Mouse (Mus musculus) heart, embryonic 11.5 days (tissue): ENCODE data around the gene Hoxa4. TPM values are rescaled to one million over a fixed set of nuclear protein-coding genes. Genes with fewer than 3 reads are reported as not detected.

Experiments
- ATAC-seq: fragments of 200-750 bp; cut with Nextera tagmentation; replicated peaks from 2 replicates; pipeline ENCODE4 v1.8.0; 2017; ENCODE audit warnings: moderate library complexity; ENCODE audit not compliant: insufficient number of reproducible peaks, low FRiP score, low TSS enrichment
- H3K27ac ChIP-seq: fragments of 300-500 bp; sonication (generic); 2 replicates; pipeline ENCODE4 v1.5.1; 2014; ENCODE audit warnings: mild to moderate bottlenecking, low read depth, low read length
- H3K27me3 ChIP-seq: fragments of 300-500 bp; sonication (generic); 2 replicates; pipeline ENCODE4 v1.6.1; 2014; ENCODE audit warnings: mild to moderate bottlenecking, low read length, mixed read lengths; ENCODE audit not compliant: control insufficient read depth, insufficient read depth
- H3K36me3 ChIP-seq: fragments of 300-500 bp; sonication (generic); 2 replicates; pipeline ENCODE4 v1.6.1; 2014; ENCODE audit warnings: mild to moderate bottlenecking, low read length, moderate library complexity, mixed read lengths; ENCODE audit not compliant: control insufficient read depth, insufficient read depth
- H3K4me1 ChIP-seq: fragments of 300-500 bp; sonication (generic); 2 replicates; pipeline ENCODE4 v1.6.1; 2014; ENCODE audit warnings: low read length; ENCODE audit not compliant: control insufficient read depth, insufficient read depth
- H3K4me2 ChIP-seq: fragments of 300-500 bp; sonication (generic); 2 replicates; pipeline ENCODE4 v1.6.1; 2014; ENCODE audit warnings: mild to moderate bottlenecking, moderate library complexity
- H3K4me3 ChIP-seq: fragments of 300-500 bp; sonication (generic); 2 replicates; pipeline ENCODE4 v1.5.1; 2014; ENCODE audit warnings: low read depth, low read length
- H3K9ac ChIP-seq: fragments of 300-500 bp; sonication (generic); 2 replicates; pipeline ENCODE4 v1.6.1; 2014; ENCODE audit warnings: mild to moderate bottlenecking, low read depth, low read length, moderate library complexity
- H3K9me3 ChIP-seq: fragments of 300-500 bp; sonication (generic); replicated peaks from 2 replicates; pipeline ENCODE4 v1.6.1; 2016; ENCODE audit warnings: low read length; ENCODE audit not compliant: control insufficient read depth
- WGBS: fragments of 180-500 bp; shearing (Covaris S2); extraction: QIAGEN DNeasy Blood & Tissue Kit; methylation state at CpG from one replicate; pipeline ENCODE4 v1.1.7; 2014; ENCODE audit not compliant: insufficient replicate concordance; 5-methylcytosine and 5-hydroxymethylcytosine counted together
- polyA plus RNA-seq: library from polyadenylated mRNA; unstranded; fragments of >200 nt; fragmentation: Nextera tagmentation; extraction: Ambion mirVana; gene quantifications from 2 replicates; pipeline ENCODE4 v1.2.1, GENCODE M21; 2014

Gene Hoxa4
- polyA plus RNA-seq, 1 experiment from 2014 or later = 1.4 TPM

DNA sequence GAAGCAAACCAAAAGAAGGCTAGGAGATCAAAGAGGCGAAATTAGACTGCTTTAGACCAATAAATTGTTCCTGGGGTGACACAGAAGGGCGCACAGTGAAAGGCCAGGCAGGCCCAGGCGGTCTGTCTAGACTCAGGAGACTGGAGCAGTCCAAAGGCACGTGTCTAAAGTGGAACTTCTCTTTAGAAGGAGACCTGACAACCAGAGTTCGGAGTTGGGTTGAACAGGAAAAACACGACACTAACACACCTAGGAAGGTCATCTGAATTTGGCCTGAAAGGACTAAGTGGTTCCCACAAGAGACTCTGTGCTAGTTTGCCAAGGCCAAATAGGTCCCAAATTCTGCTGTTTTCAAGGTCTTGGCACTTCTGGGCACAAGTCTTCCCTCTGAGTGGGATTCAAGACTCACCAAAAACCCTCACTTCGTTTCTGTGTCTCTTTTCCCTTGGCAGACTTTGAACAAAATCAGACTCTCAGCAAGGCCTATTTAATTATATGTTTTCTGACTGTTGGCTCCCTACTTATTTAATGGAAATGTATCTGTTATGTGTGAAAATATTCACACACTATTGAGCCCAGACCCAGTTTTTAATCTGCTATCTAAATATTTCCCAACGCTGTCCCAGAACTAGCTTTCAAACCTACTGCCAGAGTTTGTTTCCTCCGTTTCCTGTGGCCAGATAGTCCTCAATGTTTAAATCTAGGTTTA, 27.8 kb upstream of the Hoxa4 start:
- H3K27ac ChIP-seq = no peak overlapping the region
- no peak for ATAC-seq
- peaks cover 100% of the 10 kb centered on the region for H3K27me3 ChIP-seq
- H3K4me3 ChIP-seq = no peak overlapping the region
- no peak overlapping the region for H3K4me2 ChIP-seq
- WGBS = 24% methylated on average over 9 of the region's 9 CpGs
- 0 out of 2 replicates have a peak, but pooled peaks cover 4% of the 10 kb centered on the region for H3K4me1 ChIP-seq
- no peak overlapping the region for H3K9ac ChIP-seq
- H3K36me3 ChIP-seq = no peaks in the 10 kb centered on the region
- H3K9me3 ChIP-seq = no peaks in the 10 kb centered on the region

DNA sequence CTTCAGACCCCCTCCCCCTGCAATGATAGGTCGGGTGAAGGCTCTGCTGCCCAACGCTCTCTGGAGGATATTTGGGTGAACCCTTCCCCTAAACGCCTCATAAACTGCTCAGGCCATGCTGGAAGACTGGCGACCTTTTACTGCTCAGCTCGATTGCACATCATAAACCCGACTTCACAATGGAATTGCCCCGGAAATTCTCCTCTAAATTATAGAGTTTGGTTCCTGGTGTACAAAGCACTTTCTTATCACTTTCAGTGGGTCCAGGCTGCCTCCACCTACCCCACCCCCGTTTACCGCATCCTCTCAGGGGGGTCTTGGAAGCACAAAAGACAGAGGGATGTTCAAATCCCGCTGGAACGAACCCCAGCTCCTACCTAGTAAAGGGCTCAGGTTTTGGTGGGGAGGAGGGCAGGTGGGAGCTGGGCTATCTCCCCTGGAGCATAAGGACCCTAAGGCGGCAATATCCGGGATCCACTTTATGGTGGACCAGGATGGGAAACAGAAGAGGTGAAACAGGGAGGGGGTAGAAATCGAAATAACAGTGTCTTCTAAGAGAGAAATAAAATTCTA, 27.2 kb upstream of the Hoxa4 start:
- no peak for ATAC-seq
- WGBS = 12% methylated on average over 14 of the region's 14 CpGs
- no peak overlapping the region for H3K4me2 ChIP-seq
- peaks cover 100% of the 10 kb centered on the region for H3K27me3 ChIP-seq
- H3K4me1 ChIP-seq = 0 out of 2 replicates have a peak, but pooled peaks cover 4% of the 10 kb centered on the region
- H3K27ac ChIP-seq = no peak overlapping the region
- H3K36me3 ChIP-seq = no peaks in the 10 kb centered on the region
- no peak overlapping the region for H3K9ac ChIP-seq
- no peaks in the 10 kb centered on the region for H3K9me3 ChIP-seq
- H3K4me3 ChIP-seq = no peak overlapping the region

DNA sequence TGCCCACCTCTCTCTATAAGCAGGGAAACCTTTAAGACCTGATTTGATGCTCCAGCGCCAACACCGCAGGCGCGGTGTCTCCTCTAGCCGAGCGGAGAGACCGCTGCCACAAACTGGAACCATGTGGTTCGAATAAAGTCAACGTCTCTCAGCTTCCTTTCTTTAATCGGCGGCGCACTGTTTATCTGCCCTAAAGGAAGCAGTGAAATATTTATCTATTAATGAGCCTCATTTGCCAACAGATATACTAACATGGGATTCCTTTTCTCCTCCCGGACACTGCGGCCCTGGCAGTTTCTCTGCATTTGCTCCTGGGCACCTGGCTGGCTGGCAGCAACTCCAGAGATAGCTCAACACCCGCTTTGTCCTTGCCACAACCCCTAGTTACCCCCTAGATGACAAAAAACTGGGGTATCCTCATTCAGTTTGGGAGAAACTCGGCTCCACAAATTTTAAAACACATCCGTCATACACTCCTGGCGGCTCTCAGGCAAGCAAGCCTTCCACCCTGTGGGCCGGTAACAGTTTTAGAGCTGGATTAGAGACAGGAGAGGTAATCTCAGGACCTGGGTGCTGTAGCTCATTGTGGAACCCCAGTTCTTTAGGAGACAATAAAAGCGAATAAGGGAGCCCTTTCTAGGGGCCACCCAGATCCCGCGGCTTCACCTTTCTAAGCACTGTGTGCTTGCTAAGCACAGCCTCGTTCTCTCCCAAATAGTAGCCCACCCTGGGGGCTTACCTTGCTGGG, 26.5 kb upstream of the Hoxa4 start:
- Histone ChIP-seq H3K27ac (no peak overlapping the region), H3K4me3 (peak overlapping the region; percentile 27; the same call in 1 of the 2 replicates), H3K36me3 (no peaks in the 10 kb centered on the region), H3K4me1 (peaks cover 4% of the 10 kb centered on the region), H3K27me3 (peaks cover 100% of the 10 kb centered on the region), H3K4me2 (no peak overlapping the region), H3K9me3 (no peaks in the 10 kb centered on the region), H3K9ac (no peak overlapping the region)
- no peak for ATAC-seq
- WGBS = 5% methylated on average over 23 of the region's 23 CpGs

DNA sequence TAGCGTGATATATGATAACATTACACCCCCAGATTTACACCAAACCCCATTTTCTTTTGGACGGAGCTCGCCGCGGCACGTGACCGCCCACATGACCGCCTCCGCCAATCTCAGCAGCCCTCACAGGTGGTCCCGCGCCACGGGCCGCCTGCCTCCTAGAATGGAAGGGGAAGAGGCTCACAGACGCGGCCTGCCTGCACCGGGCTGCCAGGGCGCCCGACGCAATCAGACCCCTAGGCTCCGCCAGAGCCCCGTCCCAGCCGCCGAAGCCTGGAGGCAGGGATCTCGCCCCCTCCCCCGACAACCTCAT, 25.9 kb upstream of the Hoxa4 start:
- peaks cover 100% of the 10 kb centered on the region for H3K27me3 ChIP-seq
- no peaks in the 10 kb centered on the region for H3K9me3 ChIP-seq
- no peak overlapping the region for H3K9ac ChIP-seq
- peaks cover 10% of the 10 kb centered on the region for H3K4me1 ChIP-seq
- no peak overlapping the region for H3K27ac ChIP-seq
- WGBS = under 1% methylated on average over 25 of the region's 25 CpGs
- peak overlapping the region; percentile 27 for H3K4me3 ChIP-seq
- H3K36me3 ChIP-seq = no peaks in the 10 kb centered on the region
- H3K4me2 ChIP-seq = peak overlapping the region; percentile 54
- ATAC-seq = peak; percentile 22; the same call in 1 of the 2 replicates

DNA sequence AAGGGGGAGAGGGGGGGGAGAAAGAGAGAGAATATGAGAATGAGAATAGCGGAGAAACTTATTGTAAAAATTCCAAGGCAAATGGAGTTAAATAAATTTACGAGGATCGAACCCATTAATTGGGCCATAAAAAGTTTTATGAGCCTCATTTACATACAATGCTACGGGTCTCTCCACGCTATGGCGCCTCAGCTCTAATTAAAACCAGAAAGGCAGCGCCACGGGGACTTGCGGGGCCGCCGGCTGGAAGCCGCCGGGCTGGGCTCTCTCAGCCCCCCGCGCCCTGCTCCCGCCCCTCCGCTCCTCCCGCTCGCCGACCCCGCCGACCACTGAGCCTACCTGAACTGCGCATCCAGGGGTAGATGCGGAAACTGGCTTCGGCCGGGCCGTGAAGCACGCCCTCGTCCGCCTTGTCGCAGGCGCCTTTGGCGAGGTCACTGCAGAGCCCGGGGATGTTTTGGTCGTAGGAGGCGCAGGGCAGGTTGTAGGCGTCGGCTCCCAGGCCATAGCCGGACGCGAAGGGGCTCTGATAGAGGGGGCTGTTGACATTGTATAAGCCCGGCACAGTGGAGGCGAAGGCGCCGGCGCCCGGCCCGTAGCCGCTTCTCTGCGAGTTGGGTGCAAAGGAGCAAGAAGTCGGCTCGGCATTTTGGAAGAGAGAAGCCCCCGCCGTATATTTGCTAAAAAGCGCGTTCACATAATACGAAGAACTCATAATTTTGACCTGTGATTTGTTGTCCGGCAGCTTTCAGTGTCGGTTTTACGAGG, 25.3 kb upstream of the Hoxa4 start:
- peak overlapping the region; percentile 27 for H3K4me3 ChIP-seq
- H3K9ac ChIP-seq = no peak overlapping the region
- peak overlapping the region; percentile 54 for H3K4me2 ChIP-seq
- H3K4me1 ChIP-seq = peaks cover 10% of the 10 kb centered on the region
- WGBS = 2% methylated on average over 60 of the region's 60 CpGs
- peaks cover 100% of the 10 kb centered on the region for H3K27me3 ChIP-seq
- H3K9me3 ChIP-seq = no peaks in the 10 kb centered on the region
- H3K36me3 ChIP-seq = no peaks in the 10 kb centered on the region
- no peak overlapping the region for H3K27ac ChIP-seq
- ATAC-seq = no peak

DNA sequence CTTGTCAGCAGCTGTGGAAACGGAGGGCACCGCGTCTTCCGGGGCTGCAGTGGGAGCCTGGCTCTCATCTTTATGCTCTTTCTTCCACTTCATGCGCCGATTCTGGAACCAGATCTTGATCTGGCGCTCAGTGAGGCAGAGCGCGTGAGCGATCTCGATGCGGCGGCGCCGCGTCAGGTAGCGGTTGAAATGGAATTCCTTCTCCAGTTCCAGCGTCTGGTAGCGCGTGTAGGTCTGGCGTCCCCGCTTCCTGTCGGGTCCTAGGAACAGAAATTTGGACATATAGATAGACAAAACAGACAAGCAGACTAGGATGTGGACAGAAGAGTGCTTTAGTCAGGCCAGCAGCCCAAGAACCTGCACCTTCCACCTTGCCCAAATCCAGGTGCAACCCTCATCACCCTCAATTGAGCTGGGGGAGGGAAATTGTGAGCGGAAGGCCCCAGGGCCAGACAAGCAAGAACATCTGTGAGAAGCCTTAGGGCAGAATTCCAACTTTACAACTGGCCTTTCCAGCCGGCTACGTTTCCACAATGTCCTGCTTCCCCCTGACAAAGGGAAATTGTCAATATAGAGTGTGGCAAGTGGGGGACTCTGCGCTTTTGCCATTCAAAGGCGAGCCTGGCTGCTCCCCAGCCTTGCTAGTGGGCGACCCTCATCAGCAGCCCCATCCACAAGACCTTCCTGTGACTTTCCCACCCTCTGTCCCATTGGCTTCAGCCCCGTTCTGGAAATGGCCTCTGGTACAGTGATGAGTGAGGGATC, 24.4 kb upstream of the Hoxa4 start:
- Histone ChIP-seq H3K36me3 (no peaks in the 10 kb centered on the region), H3K4me1 (peaks cover 13% of the 10 kb centered on the region), H3K4me2 (peak overlapping the region; percentile 14; the same call in 1 of the 2 replicates), H3K9me3 (no peaks in the 10 kb centered on the region), H3K27me3 (peaks cover 100% of the 10 kb centered on the region), H3K9ac (no peak overlapping the region), H3K27ac (no peak overlapping the region), H3K4me3 (no peak overlapping the region)
- no peak for ATAC-seq
- 2% methylated on average over 30 of the region's 30 CpGs for WGBS

DNA sequence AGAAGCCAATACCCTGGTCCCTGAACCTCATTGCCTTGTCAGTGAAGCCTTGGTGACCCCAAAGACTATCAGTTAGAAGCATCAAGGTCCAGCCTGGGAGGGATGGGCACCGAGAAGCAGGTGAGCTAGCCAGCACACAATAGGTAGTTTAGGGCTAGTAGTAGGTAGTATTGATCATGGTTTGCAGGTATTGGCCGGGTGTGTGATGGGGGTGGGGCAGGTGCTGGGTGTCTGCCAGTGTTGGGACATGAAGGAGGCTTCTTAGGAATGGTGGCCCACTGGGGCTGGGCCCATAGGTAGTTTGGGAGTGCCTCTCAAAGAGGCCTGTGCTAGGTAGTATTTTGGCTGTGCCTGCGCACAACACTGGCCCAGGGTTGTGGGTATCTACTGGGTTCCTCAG, 23.5 kb upstream of the Hoxa4 start:
- no peak for ATAC-seq
- peaks cover 13% of the 10 kb centered on the region for H3K4me1 ChIP-seq

DNA sequence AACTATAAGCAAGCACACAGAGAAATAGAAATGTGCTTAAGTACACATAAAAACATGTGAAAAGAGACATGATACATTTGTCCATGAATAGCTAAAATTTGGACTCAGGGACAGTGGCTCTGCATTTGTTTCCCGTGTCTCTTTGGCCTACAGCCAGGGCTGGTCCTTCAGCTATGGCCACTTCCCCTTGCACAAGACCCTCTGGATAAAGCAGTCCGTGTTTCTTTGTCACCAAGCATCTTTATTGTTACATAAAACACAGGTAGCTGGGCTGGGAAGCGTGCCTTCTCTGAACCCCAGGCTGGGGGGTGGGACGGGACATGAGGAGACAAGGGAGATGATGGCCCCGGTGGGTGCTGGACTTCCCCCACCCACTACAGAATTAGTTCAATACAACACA, 22.7 kb upstream of the Hoxa4 start:
- no peaks in the 10 kb centered on the region for H3K9me3 ChIP-seq
- no peak for ATAC-seq
- H3K27me3 ChIP-seq = peaks cover 99% of the 10 kb centered on the region
- no peak overlapping the region for H3K4me2 ChIP-seq
- H3K4me1 ChIP-seq = peaks cover 13% of the 10 kb centered on the region
- H3K9ac ChIP-seq = no peak overlapping the region
- H3K4me3 ChIP-seq = no peak overlapping the region
- 12% methylated on average over 5 of the region's 5 CpGs for WGBS
- H3K36me3 ChIP-seq = no peaks in the 10 kb centered on the region
- no peak overlapping the region for H3K27ac ChIP-seq

More for the DNA sequence above, 23.5 kb upstream of the Hoxa4 start:
- 7% methylated on average over 3 of the region's 3 CpGs for WGBS
- H3K36me3 ChIP-seq = no peaks in the 10 kb centered on the region
- peaks cover 99% of the 10 kb centered on the region for H3K27me3 ChIP-seq
- no peaks in the 10 kb centered on the region for H3K9me3 ChIP-seq
- H3K4me3 ChIP-seq = no peak overlapping the region
- no peak overlapping the region for H3K9ac ChIP-seq
- H3K4me2 ChIP-seq = no peak overlapping the region
- H3K27ac ChIP-seq = no peak overlapping the region
